Mouse (Mus musculus): Measurements from ENCODE around the gene Ndel1.

DNA sequence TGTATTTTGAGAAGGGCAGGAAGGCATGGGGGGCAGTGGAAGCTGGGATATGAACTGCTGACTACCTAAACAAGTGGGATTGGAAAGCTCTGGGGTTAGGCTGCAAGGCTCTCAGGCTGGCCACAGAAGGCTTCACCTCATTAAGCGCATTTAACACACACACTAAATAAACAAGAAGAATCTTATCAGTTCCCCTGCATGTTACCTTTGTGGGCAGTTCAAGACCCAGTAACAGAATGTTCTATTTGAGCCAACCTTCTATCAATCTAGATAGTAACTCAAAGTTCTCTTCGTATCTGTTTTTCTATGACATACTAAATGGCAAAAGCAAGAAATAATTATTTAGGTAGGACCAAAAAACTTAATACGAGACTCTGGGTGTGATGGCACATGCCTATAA lies 36.6 kb downstream of the Ndel1 start:
- no peak for TF ChIP-seq POLR2A (IDR thresholded peaks at IDR 0.05; ENCODE audit: borderline replicate concordance, low read depth, low read length)
- TF ChIP-seq CTCF (IDR thresholded peaks at IDR 0.05; ENCODE audit: low read depth, low read length), result no peak
